Mouse (Mus musculus) NIH3T3 (cell line): ENCODE measurements at regions not wholly inside any gene's neighbourhood (a gene's known extent, or its start where the extent isn't known, plus 50 kb on each side); places are given as distances from the start of the nearest gene placed in this dataset.

ENCODE experiments used
- DNase-seq: peaks from one replicate; pipeline ENCODE4 v3.0.0-alpha.2; 2012; ENCODE audit warnings: low read depth

- no peak for DNase-seq
Measured at GRCm38 (mm10) chr9:24833766-24834165, 59.7 kb upstream of the Tbx20 start.

GRCm38 (mm10) chr9:24848210-24848609 is 74.1 kb upstream of the Tbx20 start:
- DNase-seq, result no peak

GRCm38 (mm10) chr9:24859459-24859858 is 85.4 kb upstream of the Tbx20 start:
- DNase-seq, result no peak

- no peak for DNase-seq
Measured at GRCm38 (mm10) chr9:24866390-24867173, 92.5 kb upstream of the Tbx20 start.

- DNase-seq, result no peak
Measured at GRCm38 (mm10) chr9:24868746-24869145, 94.6 kb upstream of the Tbx20 start.

GRCm38 (mm10) chr9:24874434-24875143 is 100.5 kb upstream of the Tbx20 start:
- DNase-seq, result no peak

- no peak for DNase-seq
Measured at GRCm38 (mm10) chr9:24878384-24879174, 104.5 kb upstream of the Tbx20 start.

GRCm38 (mm10) chr9:24879662-24880061 is 105.6 kb upstream of the Tbx20 start:
- no peak for DNase-seq

GRCm38 (mm10) chr9:24884011-24884410 is 109.9 kb upstream of the Tbx20 start:
- no peak for DNase-seq

- DNase-seq, result no peak
Measured at GRCm38 (mm10) chr9:24888282-24888681, 114.2 kb upstream of the Tbx20 start.

- no peak for DNase-seq
Measured at GRCm38 (mm10) chr9:24896498-24897261, 122.6 kb upstream of the Tbx20 start.

- DNase-seq, result peak; percentile 16
Measured at GRCm38 (mm10) chr9:24899206-24899928, 125.3 kb upstream of the Tbx20 start.

GRCm38 (mm10) chr9:24903706-24904105 is 129.6 kb upstream of the Tbx20 start:
- no peak for DNase-seq

- no peak for DNase-seq
Measured at GRCm38 (mm10) chr9:24909086-24909979, 135.2 kb upstream of the Tbx20 start.

- DNase-seq, result no peak
Measured at GRCm38 (mm10) chr9:24910738-24911137, 136.6 kb upstream of the Tbx20 start.

- no peak for DNase-seq
Measured at GRCm38 (mm10) chr9:24920031-24920445, 145.9 kb upstream of the Tbx20 start.

GRCm38 (mm10) chr9:24922051-24922860 is 148.2 kb upstream of the Tbx20 start:
- DNase-seq, result no peak

GRCm38 (mm10) chr9:24923514-24923913 is 149.4 kb upstream of the Tbx20 start:
- no peak for DNase-seq

- peak; percentile 40 for DNase-seq
Measured at GRCm38 (mm10) chr9:24937731-24938130, 151.5 kb upstream of the Gm10181 start.
